In the genomic region with DNA sequence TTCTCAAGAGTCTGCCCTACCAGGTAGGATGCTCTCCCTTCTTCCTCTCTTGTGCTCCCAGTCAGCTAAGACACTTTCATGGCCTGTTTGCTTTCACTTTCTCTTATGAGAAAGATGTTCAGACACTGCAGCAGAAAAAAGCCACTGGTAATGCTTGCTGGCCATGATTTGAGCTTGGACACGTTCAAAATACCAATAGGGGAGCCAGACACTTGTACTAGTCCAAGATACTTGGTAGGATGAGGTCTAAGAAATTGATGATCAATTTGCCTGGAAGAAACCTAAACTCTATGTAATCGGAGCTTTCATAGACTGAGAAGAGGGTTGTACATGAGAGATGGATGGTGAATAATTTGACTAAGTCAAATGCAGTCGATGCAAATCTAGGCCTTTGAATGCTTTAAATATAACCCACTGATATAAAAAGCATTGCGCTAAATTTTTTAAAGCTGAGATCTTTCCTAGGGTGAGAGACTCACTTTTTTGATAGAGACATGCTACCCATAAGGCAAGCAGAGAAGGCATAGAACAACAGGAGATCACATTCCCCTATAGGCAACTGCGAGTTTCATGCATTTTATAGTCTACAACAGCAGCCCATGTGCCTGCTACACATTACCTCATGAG, we compare ENCODE assay signal across 28 mouse cellular contexts. TPM values are rescaled to one million over a fixed set of nuclear protein-coding genes. Genes with fewer than 3 reads are reported as not detected.
DNase-seq lines count a peak whose midpoint lies in the region; TF ChIP-seq lines count a peak whose summit lies in the region.
"Had no signal": no experiment of that assay in that cellular context is flagged by ENCODE, and none has a peak within 500 bp of the region (broad histone marks: within the 10 kb centered on the region; RNA-seq: fewer than 3 reads in every experiment).

No protein-coding gene starts in this region.

- H3K36me3 ChIP-seq in heart, embryonic 10.5 days = no peaks in the 10 kb centered on the region
- H3K36me3 ChIP-seq in CH12.LX (replicated peaks in 1 of 2; ENCODE audit: control insufficient read depth in 1 of 2, insufficient read depth in 1 of 2, low read length in 1 of 2) = no peaks in the 10 kb centered on the region
- H3K36me3 ChIP-seq in splenic B cell, adult 2 months (ENCODE audit: control insufficient read depth, insufficient read depth, low read length, poor library complexity, severe bottlenecking) = no peaks in the 10 kb centered on the region
- H3K36me3 ChIP-seq: embryonic facial prominence, embryonic 10.5 days; embryonic facial prominence, embryonic 13.5 days; forebrain, embryonic 12.5 days; forebrain, embryonic 15.5 days; heart, embryonic 12.5 days; heart, embryonic 15.5 days; hindbrain, embryonic 10.5 days had no signal

- dilution Hi-C loops in CH12.LX (cut with MboI; ENCODE audit: extremely low pct_ligation_motif_present, extremely low pct_unique_long_range_greater_than_20kb, low sequenced_read_pairs) = no loop called here

- peak overlapping the region; percentile 93 for H3K4me2 ChIP-seq in CH12.LX (ENCODE audit: insufficient read depth, low read depth, poor library complexity, severe bottlenecking)
- H3K4me2 ChIP-seq: embryonic facial prominence, embryonic 13.5 days; forebrain, embryonic 12.5 days; forebrain, embryonic 15.5 days; heart, embryonic 12.5 days; heart, embryonic 15.5 days; hindbrain, embryonic 13.5 days had no signal

- no peaks in the 10 kb centered on the region for H3K27me3 ChIP-seq in heart, embryonic 10.5 days (ENCODE audit: insufficient read depth, poor library complexity, severe bottlenecking)
- H3K27me3 ChIP-seq in CH12.LX (replicated peaks) = peaks cover 3% of the 10 kb centered on the region
- no peaks in the 10 kb centered on the region for H3K27me3 ChIP-seq in splenic B cell, adult 2 months (ENCODE audit: control insufficient read depth, insufficient read depth, low read length, poor library complexity, severe bottlenecking)
- H3K27me3 ChIP-seq: embryonic facial prominence, embryonic 13.5 days; forebrain, embryonic 12.5 days; forebrain, embryonic 15.5 days; heart, embryonic 12.5 days; heart, embryonic 15.5 days; hindbrain, embryonic 13.5 days had no signal

- H3K4me1 ChIP-seq in heart, embryonic 10.5 days = peaks cover 12% of the 10 kb centered on the region
- H3K4me1 ChIP-seq in CH12.LX (ENCODE audit: control insufficient read depth in 1 of 2, insufficient read depth in 2 of 2) = peaks cover 12 to 41% of the 10 kb centered on the region in 2 experiments
- H3K4me1 ChIP-seq: embryonic facial prominence, embryonic 13.5 days; forebrain, embryonic 12.5 days; forebrain, embryonic 15.5 days had no signal

- DNase-seq in heart, adult 11 months = peak; percentile 65
- no peak for DNase-seq in heart, embryonic 10.5 days (ENCODE audit: low spot score)
- peak; percentile 79 for DNase-seq in A20 (ENCODE audit: low read depth, low spot score)
- no peak for DNase-seq in CH12.LX (ENCODE audit: extremely low read depth)
- peak; percentile 35 for DNase-seq in splenic B cell, adult 2 months (ENCODE audit: low read depth, low spot score)
- no peak for DNase-seq in cerebellum, adult 9-10 months
- DNase-seq: adrenal gland, adult 8-10 months; adrenal gland, postnatal 25 days; cerebellum, adult 18-20 months; cerebellum, postnatal 10 days; cerebellum, postnatal 36 days; embryo, embryonic 11 days; gastrocnemius, adult 2 months; gastrocnemius, postnatal 25 days; heart, postnatal 10 days; heart, postnatal 36 days; kidney, adult 18-20 months had no signal

- H3K9me3 ChIP-seq in heart, embryonic 10.5 days = no peaks in the 10 kb centered on the region
- H3K9me3 ChIP-seq in CH12.LX (replicated peaks; ENCODE audit: low read length) = peaks cover 3% of the 10 kb centered on the region
- H3K9me3 ChIP-seq: embryonic facial prominence, embryonic 10.5 days; embryonic facial prominence, embryonic 13.5 days; forebrain, embryonic 12.5 days; forebrain, embryonic 15.5 days; heart, embryonic 12.5 days; heart, embryonic 15.5 days; hindbrain, embryonic 10.5 days; hindbrain, embryonic 13.5 days had no signal

- H3K4me3 ChIP-seq in heart, embryonic 10.5 days = no peak overlapping the region
- no peak overlapping the region for H3K4me3 ChIP-seq in CH12.LX (replicated peaks in 1 of 3; ENCODE audit: low read depth in 2 of 3, low read length in 2 of 3, poor library complexity in 1 of 3)
- H3K4me3 ChIP-seq: embryonic facial prominence, embryonic 10.5 days; embryonic facial prominence, embryonic 13.5 days; erythroblast, embryonic 14.5 days; forebrain, embryonic 12.5 days; forebrain, embryonic 15.5 days; gastrocnemius, adult 2 months; heart, embryonic 12.5 days; heart, embryonic 15.5 days; hindbrain, embryonic 10.5 days; hindbrain, embryonic 13.5 days had no signal

- in situ Hi-C loops in CH12.LX (cut with MboI; ENCODE audit: low pct_ligation_motif_present, low pct_unique_long_range_greater_than_20kb, low sequenced_read_pairs) = no loop called here

- no peak for TF ChIP-seq POLR2A in CH12.LX (IDR thresholded peaks at IDR 0.05; ENCODE audit: low read depth, low read length)

- H3K27ac ChIP-seq in heart, embryonic 10.5 days = no peak overlapping the region
- H3K27ac ChIP-seq in CH12.LX (ENCODE audit: insufficient read depth, low read depth) = no peak overlapping the region; the same call in 1 of the 2 replicates
- H3K27ac ChIP-seq: embryonic facial prominence, embryonic 10.5 days; embryonic facial prominence, embryonic 13.5 days; forebrain, embryonic 12.5 days; forebrain, embryonic 15.5 days; gastrocnemius, adult 2 months; heart, embryonic 15.5 days; hindbrain, embryonic 10.5 days; hindbrain, embryonic 13.5 days had no signal

- no peaks in the 10 kb centered on the region for H3K79me2 ChIP-seq in CH12.LX (replicated peaks; ENCODE audit: control insufficient read depth, extremely low read depth, insufficient read depth, poor library complexity, severe bottlenecking)

- TF ChIP-seq EP300 in CH12.LX (IDR thresholded peaks at IDR 0.05; ENCODE audit: low read length) = no peak; the same call in 1 of the 2 replicates

- peak overlapping the region; percentile 74 for H3K9ac ChIP-seq in CH12.LX (ENCODE audit: insufficient read depth, low read depth)
- H3K9ac ChIP-seq: embryonic facial prominence, embryonic 13.5 days; forebrain, embryonic 12.5 days; forebrain, embryonic 15.5 days; heart, embryonic 12.5 days; heart, embryonic 15.5 days; hindbrain, embryonic 13.5 days had no signal

- TF ChIP-seq CTCF in CH12.LX (conservative IDR thresholded peaks at IDR 0.05 in 1 of 2, IDR thresholded peaks at IDR 0.05 in 1 of 2; ENCODE audit: low read depth in 2 of 2, low read length in 2 of 2) = no peak

- WGBS in heart, embryonic 10.5 days = 84% methylated on average over 5 of the region's 5 CpGs

- TF ChIP-seq RAD21 in CH12.LX (IDR thresholded peaks at IDR 0.05; ENCODE audit: low read depth, low read length) = no peak

TF ChIP-seq in CH12.LX, 34 proteins besides CTCF, POLR2A, EP300 and RAD21:
- TF ChIP-seq IRF4 (IDR thresholded peaks at IDR 0.05; ENCODE audit: low read depth, low read length) = 0 out of 2 replicates have a peak, but pooled peaks have one; percentile 22
- 0 out of 2 replicates have a peak, but pooled peaks have one; percentile 18 for TF ChIP-seq MEF2A (IDR thresholded peaks at IDR 0.05; ENCODE audit: borderline replicate concordance, low read depth, low read length)
- peak; percentile 59; the same call in 1 of the 2 replicates for TF ChIP-seq CHD1 (IDR thresholded peaks at IDR 0.05; ENCODE audit: low read depth, low read length)
- 0 out of 2 replicates have a peak, but pooled peaks have one; percentile 32 for TF ChIP-seq MXI1 (IDR thresholded peaks at IDR 0.05; ENCODE audit: low read depth, low read length)
- no peak for TF ChIP-seq BHLHE40 (IDR thresholded peaks at IDR 0.05; ENCODE audit: low read depth, low read length)
TF ChIP-seq in CH12.LX: peak in this region for 4.

RNA-seq across cellular contexts. Expression of gene Smpd3, which starts 27.6 kb away (rescaled TPM):
- polyA plus RNA-seq in heart, embryonic 10.5 days (2016; fragmentation: Nextera tagmentation; extraction: Ambion mirVana) = 3.8 and 4.4 TPM in 2 replicates
- total RNA-seq in CH12.LX (2012; rRNA removed) (0.21 and 0.25 TPM in 2 replicates), CH12.LX (2014; rRNA removed) (0.16 and 0.23 TPM in 2 replicates)
- 0.16 and 0.19 TPM in 2 replicates for polyA plus RNA-seq in CH12.LX (2012; ENCODE audit: insufficient read length, low read depth)
- polyA plus RNA-seq: activated CD4-positive, CD25-positive, alpha-beta regulatory T cell, adult 4 months; erythroblast, embryonic 14.5 days; inflammation-experienced regulatory T-cells, adult 6 months had no signal

Comparison
In these comparisons a context has a peak if more than half of its experiments do, and no peak if none do; other contexts are left out.
1. DNase-seq: peak in heart, adult 11 months (single experiment), A20 (single experiment) and splenic B cell, adult 2 months (single experiment); none in heart, embryonic 10.5 days (single experiment), CH12.LX (single experiment) and cerebellum, adult 9-10 months (single experiment).